Mouse (Mus musculus) forebrain, postnatal 0 days (tissue): ENCODE data around the gene Cacna1h. TPM values are rescaled to one million over a fixed set of nuclear protein-coding genes. Genes with fewer than 3 reads are reported as not detected.

Source experiments
- ATAC-seq: fragments of 200-750 bp; cut with Nextera tagmentation; 2 replicates; pipeline ENCODE4 v1.8.0; 2017; ENCODE audit warnings: mild to moderate bottlenecking, moderate library complexity
- DNase-seq: peaks from one replicate; pipeline ENCODE4 v3.0.0-alpha.2; 2015
- H3K27ac ChIP-seq: fragments of 300-500 bp; sonication (generic); 2 replicates; pipeline ENCODE4 v1.5.1; 2014; ENCODE audit warnings: low read depth, mild to moderate bottlenecking, antibody characterized with exemption, low read length, moderate library complexity, mixed read lengths
- H3K27me3 ChIP-seq: fragments of 300-500 bp; sonication (generic); 2 replicates; pipeline ENCODE4 v1.6.1; 2014; ENCODE audit warnings: mild to moderate bottlenecking, low read length, mixed read lengths; ENCODE audit not compliant: insufficient read depth
- H3K36me3 ChIP-seq: fragments of 300-500 bp; sonication (generic); 2 replicates; pipeline ENCODE4 v1.6.1; 2014; ENCODE audit warnings: mild to moderate bottlenecking, moderate library complexity; ENCODE audit not compliant: insufficient read depth
- H3K4me1 ChIP-seq: fragments of 300-500 bp; sonication (generic); 2 replicates; pipeline ENCODE4 v1.6.1; 2014; ENCODE audit warnings: antibody characterized with exemption; ENCODE audit not compliant: insufficient read depth
- H3K4me2 ChIP-seq: fragments of 300-500 bp; sonication (generic); 2 replicates; pipeline ENCODE4 v1.6.1; 2014; ENCODE audit warnings: low read depth, mild to moderate bottlenecking, moderate library complexity
- H3K4me3 ChIP-seq: fragments of 300-500 bp; sonication (generic); 2 replicates; pipeline ENCODE4 v1.5.1; 2014; ENCODE audit warnings: low read depth, low read length, mixed read lengths
- H3K9ac ChIP-seq: fragments of 300-500 bp; sonication (generic); 2 replicates; pipeline ENCODE4 v1.6.1; 2014; ENCODE audit warnings: mild to moderate bottlenecking
- H3K9me3 ChIP-seq: fragments of 300-500 bp; sonication (generic); 2 replicates; pipeline ENCODE4 v1.6.1; 2016; ENCODE audit warnings: low read length
- CTCF ChIP-seq: sonication (generic); IDR thresholded peaks from 2 replicates; pipeline ENCODE4 v1.5.1; 2016; ENCODE audit warnings: antibody characterized with exemption, control low read depth, low read depth
- WGBS: fragments of 180-500 bp; shearing (Covaris S2); extraction: QIAGEN DNeasy Blood & Tissue Kit; methylation state at CpG from one replicate; pipeline ENCODE4 v1.1.7; 2014; 5-methylcytosine and 5-hydroxymethylcytosine counted together
- polyA plus RNA-seq: library from polyadenylated mRNA; unstranded; fragments of >200 nt; fragmentation: Nextera tagmentation; extraction: Ambion mirVana; gene quantifications from 2 replicates; pipeline ENCODE4 v1.2.1, GENCODE M21; 2015
- total RNA-seq: library from RNA; depleted of rRNA; stranded (reverse); fragments of >200 nt; gene quantifications from 2 replicates; pipeline ENCODE4 v1.2.3, GENCODE M21; 2014

Gene Cacna1h
- total and polyA plus RNA-seq, 2 experiments from 2014 or later: 8.1 to 149 TPM

GRCm38 (mm10) chr17:25374011-25374410, 59.6 kb downstream of the Cacna1h start:
- Histone ChIP-seq H3K27ac (no peak overlapping the region), H3K4me3 (no peak overlapping the region), H3K9ac (no peak overlapping the region), H3K4me2 (no peak overlapping the region), H3K4me1 (no peaks in the 10 kb centered on the region), H3K27me3 (no peaks in the 10 kb centered on the region), H3K9me3 (no peaks in the 10 kb centered on the region), H3K36me3 (peaks cover 25% of the 10 kb centered on the region; the same call in 1 of the 2 replicates)
- DNase-seq (peak; percentile 12), ATAC-seq (0 out of 2 replicates have a peak, but pooled peaks have one; percentile 47)
- TF ChIP-seq CTCF: peak; percentile 58
- WGBS: 46% methylated on average over 9 of the region's 9 CpGs

- peaks cover 21% of the 10 kb centered on the region; the same call in 1 of the 2 replicates for H3K36me3 ChIP-seq
- 76% methylated on average over 8 of the region's 8 CpGs for WGBS
- no peak for TF ChIP-seq CTCF
Observed at GRCm38 (mm10) chr17:25372491-25372890, 61.1 kb downstream of the Cacna1h start.

GRCm38 (mm10) chr17:25368973-25369372, 64.6 kb downstream of the Cacna1h start, which contains the start of gene Tpsg1:
Tpsg1 (plus strand) TSS chr17:25369273.
- no peaks in the 10 kb centered on the region for H3K27me3 ChIP-seq
- WGBS: 80% methylated on average over 3 of the region's 3 CpGs
- ATAC-seq: no peak
- no peaks in the 10 kb centered on the region for H3K4me1 ChIP-seq
- H3K9me3 ChIP-seq: no peaks in the 10 kb centered on the region
- TF ChIP-seq CTCF: no peak
- no peak within 1 kb of the TSS for H3K4me3 ChIP-seq
- no peak within 1 kb of the TSS for H3K9ac ChIP-seq
- no peak within 1 kb of the TSS for H3K27ac ChIP-seq
- DNase-seq: no peak
- no peaks in the 10 kb centered on the region for H3K36me3 ChIP-seq
- no peak within 1 kb of the TSS for H3K4me2 ChIP-seq

More at GRCm38 (mm10) chr17:25372491-25372890, 61.1 kb downstream of the Cacna1h start:
- Histone ChIP-seq H3K9me3 (no peaks in the 10 kb centered on the region), H3K4me2 (no peak overlapping the region), H3K27ac (no peak overlapping the region), H3K9ac (no peak overlapping the region), H3K4me1 (no peaks in the 10 kb centered on the region), H3K4me3 (no peak overlapping the region), H3K27me3 (no peaks in the 10 kb centered on the region)
- no peak for DNase-seq
- no peak for ATAC-seq

- no peak for DNase-seq
Observed at GRCm38 (mm10) chr17:25366005-25366404, 67.6 kb downstream of the Cacna1h start, which contains the start of gene Tpsb2. Tpsb2 (plus strand) TSS chr17:25366305.

GRCm38 (mm10) chr17:25363726-25364125, 69.9 kb downstream of the Cacna1h start:
- Histone ChIP-seq H3K36me3 (no peaks in the 10 kb centered on the region), H3K9ac (no peak overlapping the region), H3K9me3 (no peaks in the 10 kb centered on the region), H3K27ac (no peak overlapping the region), H3K4me1 (no peaks in the 10 kb centered on the region), H3K4me2 (no peak overlapping the region), H3K4me3 (no peak overlapping the region), H3K27me3 (no peaks in the 10 kb centered on the region)
- peak; percentile 70 for TF ChIP-seq CTCF
- DNase-seq (peak; percentile 9), ATAC-seq (no peak)
- 3% methylated on average over 1 of the region's 1 CpGs for WGBS

More at GRCm38 (mm10) chr17:25366005-25366404, 67.6 kb downstream of the Cacna1h start, which contains the start of gene Tpsb2:
- Histone ChIP-seq H3K27me3 (no peaks in the 10 kb centered on the region), H3K27ac (no peak within 1 kb of the TSS), H3K9me3 (no peaks in the 10 kb centered on the region), H3K4me3 (no peak within 1 kb of the TSS), H3K4me1 (no peaks in the 10 kb centered on the region), H3K4me2 (no peak within 1 kb of the TSS), H3K36me3 (no peaks in the 10 kb centered on the region), H3K9ac (no peak within 1 kb of the TSS)
- WGBS: 76% methylated on average over 2 of the region's 2 CpGs
- no peak for TF ChIP-seq CTCF
- ATAC-seq: no peak

- H3K4me2 ChIP-seq: no peak overlapping the region
- H3K4me1 ChIP-seq: no peaks in the 10 kb centered on the region
- no peak overlapping the region for H3K4me3 ChIP-seq
- H3K9me3 ChIP-seq: no peaks in the 10 kb centered on the region
- WGBS: 57% methylated on average over 2 of the region's 2 CpGs
- TF ChIP-seq CTCF: no peak
- DNase-seq (no peak), ATAC-seq (no peak)
- H3K9ac ChIP-seq: no peak overlapping the region
- no peaks in the 10 kb centered on the region for H3K27me3 ChIP-seq
- H3K36me3 ChIP-seq: no peaks in the 10 kb centered on the region
- H3K27ac ChIP-seq: no peak overlapping the region
Observed at GRCm38 (mm10) chr17:25361291-25361690, 72.3 kb downstream of the Cacna1h start.

- no peak for DNase-seq
- TF ChIP-seq CTCF: no peak
- no peak for ATAC-seq
- Histone ChIP-seq H3K9me3 (no peaks in the 10 kb centered on the region), H3K4me3 (no peak within 1 kb of the TSS), H3K4me1 (no peaks in the 10 kb centered on the region), H3K9ac (no peak within 1 kb of the TSS), H3K4me2 (no peak within 1 kb of the TSS), H3K36me3 (no peaks in the 10 kb centered on the region), H3K27ac (no peak within 1 kb of the TSS), H3K27me3 (no peaks in the 10 kb centered on the region)
- WGBS: 84% methylated on average over 4 of the region's 4 CpGs
Observed at GRCm38 (mm10) chr17:25345462-25345861, 88.1 kb downstream of the Cacna1h start, which contains the start of gene Tpsab1. Tpsab1 (minus strand) TSS chr17:25345562.
